Mouse (Mus musculus) midbrain, embryonic 13.5 days (tissue): ENCODE results near the gene Ttc33. TPM values are rescaled to one million over a fixed set of nuclear protein-coding genes. Genes with fewer than 3 reads are reported as not detected.
"Not testable (repeated sequence)": the region's sequence is repeated elsewhere in the genome, so short reads cannot be mapped to it uniquely, and the experiment has no call there.

ENCODE experiments used
- ATAC-seq: fragments of 200-750 bp; cut with Nextera tagmentation; 2 replicates; pipeline ENCODE4 v1.8.0; 2017; ENCODE audit warnings: mild to moderate bottlenecking, moderate TSS enrichment, moderate library complexity
- H3K27ac ChIP-seq: fragments of 300-500 bp; sonication (generic); 2 replicates; pipeline ENCODE4 v1.5.1; 2015; ENCODE audit warnings: inconsistent platforms, mild to moderate bottlenecking, moderate library complexity
- H3K27me3 ChIP-seq: fragments of 300-500 bp; sonication (generic); 2 replicates; pipeline ENCODE4 v1.6.1; 2015; ENCODE audit warnings: mild to moderate bottlenecking, inconsistent platforms
- H3K36me3 ChIP-seq: fragments of 300-500 bp; sonication (generic); 2 replicates; pipeline ENCODE4 v1.6.1; 2015; ENCODE audit warnings: mild to moderate bottlenecking, inconsistent platforms
- H3K4me1 ChIP-seq: fragments of 300-500 bp; sonication (generic); replicated peaks from 2 replicates; pipeline ENCODE4 v1.6.1; 2015; ENCODE audit warnings: inconsistent platforms
- H3K4me2 ChIP-seq: fragments of 300-500 bp; sonication (generic); replicated peaks from 2 replicates; pipeline ENCODE4 v1.6.1; 2015; ENCODE audit warnings: moderate library complexity, mild to moderate bottlenecking, inconsistent platforms
- H3K4me3 ChIP-seq: fragments of 300-500 bp; sonication (generic); replicated peaks from 2 replicates; pipeline ENCODE4 v1.5.1; 2015; ENCODE audit warnings: mild to moderate bottlenecking, inconsistent platforms
- H3K9ac ChIP-seq: fragments of 300-500 bp; sonication (generic); replicated peaks from 2 replicates; pipeline ENCODE4 v1.6.1; 2015; ENCODE audit warnings: mild to moderate bottlenecking, inconsistent platforms
- H3K9me3 ChIP-seq: fragments of 300-500 bp; sonication (generic); 2 replicates; pipeline ENCODE4 v1.6.1; 2016; ENCODE audit warnings: mild to moderate bottlenecking, inconsistent platforms
- WGBS: fragments of 180-500 bp; shearing (Covaris S2); methylation state at CpG from one replicate; pipeline ENCODE4 v1.1.7; 2015; 5-methylcytosine and 5-hydroxymethylcytosine counted together
- polyA plus RNA-seq: library from polyadenylated mRNA; unstranded; fragments of >200 nt; fragmentation: Nextera tagmentation; extraction: Ambion mirVana; gene quantifications from 2 replicates; pipeline ENCODE4 v1.2.1, GENCODE M21; 2015

Gene Ttc33
- polyA plus RNA-seq, 1 experiment from 2014 or later = 59.7 TPM

DNA sequence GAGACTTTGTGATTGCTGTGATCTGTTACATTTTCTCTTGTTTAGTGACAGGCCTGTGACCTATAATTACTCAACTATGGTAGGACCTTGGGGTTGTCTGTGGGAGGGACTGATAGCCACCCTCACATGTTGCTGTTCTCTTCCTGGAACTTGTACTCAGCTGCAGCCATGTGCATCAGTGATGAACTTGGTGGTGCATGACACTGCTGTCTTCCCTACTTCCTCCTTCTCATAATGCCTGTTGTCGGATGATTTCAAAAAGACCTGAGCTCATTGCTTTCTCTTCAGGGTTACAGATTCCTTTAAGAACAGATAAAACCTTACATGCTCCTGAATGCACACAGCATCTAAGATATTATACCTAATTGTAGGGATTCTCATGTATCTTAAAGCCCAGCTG lies 2.7 kb downstream of the Ttc33 start:
- WGBS = 91% methylated on average over 1 of the region's 1 CpGs
- no peak for ATAC-seq

GRCm38 (mm10) chr15:5189504-5190093 lies 4.3 kb downstream of the Ttc33 start:
- Histone ChIP-seq H3K27me3 (no peaks in the 10 kb centered on the region), H3K9ac (no peak overlapping the region), H3K4me2 (no peak overlapping the region), H3K27ac (no peak overlapping the region), H3K4me3 (no peak overlapping the region), H3K36me3 (peaks cover 12% of the 10 kb centered on the region), H3K9me3 (no peaks in the 10 kb centered on the region), H3K4me1 (peaks cover 16% of the 10 kb centered on the region)
- 80% methylated on average over 10 of the region's 10 CpGs for WGBS
- ATAC-seq = no peak

More for the DNA sequence above, 2.7 kb downstream of the Ttc33 start:
- no peaks in the 10 kb centered on the region for H3K9me3 ChIP-seq
- H3K4me3 ChIP-seq = no peak overlapping the region
- no peaks in the 10 kb centered on the region for H3K27me3 ChIP-seq
- no peak overlapping the region for H3K4me2 ChIP-seq
- peaks cover 22% of the 10 kb centered on the region for H3K4me1 ChIP-seq
- H3K36me3 ChIP-seq = peaks cover 12% of the 10 kb centered on the region
- H3K27ac ChIP-seq = no peak overlapping the region
- H3K9ac ChIP-seq = no peak overlapping the region

DNA sequence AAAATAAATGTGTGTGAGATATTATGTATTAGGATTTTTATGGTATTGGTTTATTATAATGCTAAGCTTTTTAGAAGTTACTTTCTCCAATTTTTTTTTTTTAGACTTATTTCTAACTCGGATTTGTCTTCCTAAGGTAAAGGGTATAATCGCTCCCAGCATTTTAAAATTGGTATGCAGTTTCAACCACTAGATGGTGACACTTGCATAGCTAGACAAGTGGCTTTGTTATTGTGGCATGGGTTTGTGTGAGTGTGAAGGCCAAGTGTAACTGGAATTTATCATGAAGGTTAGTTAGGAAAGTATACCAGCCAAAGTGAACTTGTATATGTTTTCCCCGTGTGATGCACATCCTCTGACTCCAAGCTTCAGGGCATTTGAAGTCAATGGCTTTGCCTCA lies 8.5 kb downstream of the Ttc33 start:
- Histone ChIP-seq H3K9ac (no peak overlapping the region), H3K36me3 (peaks cover 14% of the 10 kb centered on the region), H3K9me3 (no peaks in the 10 kb centered on the region), H3K27me3 (no peaks in the 10 kb centered on the region), H3K4me2 (no peak overlapping the region), H3K27ac (no peak overlapping the region), H3K4me1 (no peaks in the 10 kb centered on the region; the same call in 1 of the 2 replicates), H3K4me3 (no peak overlapping the region)
- 81% methylated on average over 3 of the region's 3 CpGs for WGBS
- no peak for ATAC-seq

DNA sequence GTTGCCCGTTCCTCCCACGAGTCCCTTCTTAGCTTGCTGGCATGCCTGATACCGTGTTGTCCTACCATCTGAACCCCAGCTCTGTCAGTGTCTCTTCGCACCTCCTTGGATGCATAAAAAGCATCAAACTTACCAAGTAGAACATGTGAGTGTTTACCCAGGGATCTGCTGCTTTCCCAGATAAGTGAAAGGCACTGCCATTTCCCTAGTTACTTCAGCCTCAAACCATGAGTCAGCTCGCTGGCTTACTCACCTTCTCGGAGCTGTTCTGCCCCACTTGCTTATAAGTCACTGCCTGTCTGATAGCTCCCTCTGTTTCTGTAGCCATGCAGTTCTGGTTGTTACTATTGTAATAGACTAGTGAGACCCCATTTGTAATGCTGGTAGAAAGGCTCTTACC lies 9.1 kb downstream of the Ttc33 start:
- 90% methylated on average over 6 of the region's 6 CpGs for WGBS
- H3K36me3 ChIP-seq = peaks cover 14% of the 10 kb centered on the region
- no peak overlapping the region for H3K9ac ChIP-seq
- H3K4me3 ChIP-seq = no peak overlapping the region
- H3K27me3 ChIP-seq = no peaks in the 10 kb centered on the region
- ATAC-seq = no peak
- no peak overlapping the region for H3K27ac ChIP-seq
- H3K4me1 ChIP-seq = no peaks in the 10 kb centered on the region; the same call in 1 of the 2 replicates
- H3K9me3 ChIP-seq = no peaks in the 10 kb centered on the region
- no peak overlapping the region for H3K4me2 ChIP-seq

- no peak for ATAC-seq
- WGBS = 95% methylated on average over 9 of the region's 9 CpGs
- no peak overlapping the region for H3K4me2 ChIP-seq
Measured at GRCm38 (mm10) chr15:5194931-5195330, 9.6 kb downstream of the Ttc33 start.

DNA sequence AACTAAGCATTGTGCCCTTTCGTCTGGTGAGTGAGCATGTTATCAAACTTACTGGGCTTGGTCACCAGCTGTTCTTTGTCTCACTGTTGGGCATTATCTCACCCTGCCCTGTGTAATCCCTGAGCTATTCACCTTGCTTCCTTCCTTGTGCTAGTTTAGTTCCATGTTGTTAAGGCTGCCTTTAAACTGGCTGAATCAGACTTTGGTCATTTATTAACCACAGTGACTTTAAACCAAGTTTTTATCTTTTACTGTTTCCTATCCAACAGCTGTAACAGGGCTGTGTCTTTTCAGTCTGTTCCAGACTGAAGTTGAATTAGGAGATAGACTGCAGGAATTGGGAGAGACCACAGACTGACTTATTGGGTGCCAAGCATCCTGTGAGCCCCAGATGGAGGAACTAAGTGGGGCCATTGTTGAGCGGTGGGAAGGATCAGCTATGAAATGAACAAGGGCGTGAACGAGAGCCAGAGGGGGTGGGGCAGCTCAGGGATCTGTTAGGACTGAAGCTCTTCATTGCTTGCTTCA lies 10.7 kb downstream of the Ttc33 start:
- no peaks in the 10 kb centered on the region for H3K27me3 ChIP-seq
- H3K36me3 ChIP-seq = peaks cover 15% of the 10 kb centered on the region
- no peak overlapping the region for H3K27ac ChIP-seq
- H3K9me3 ChIP-seq = no peaks in the 10 kb centered on the region
- no peak overlapping the region for H3K4me3 ChIP-seq
- ATAC-seq = no peak
- H3K9ac ChIP-seq = no peak overlapping the region
- H3K4me1 ChIP-seq = no peaks in the 10 kb centered on the region; the same call in 1 of the 2 replicates
- no peak overlapping the region for H3K4me2 ChIP-seq
- 76% methylated on average over 4 of the region's 4 CpGs for WGBS

More at GRCm38 (mm10) chr15:5194931-5195330, 9.6 kb downstream of the Ttc33 start:
- Histone ChIP-seq H3K36me3 (peaks cover 16% of the 10 kb centered on the region), H3K27ac (no peak overlapping the region), H3K27me3 (no peaks in the 10 kb centered on the region), H3K9me3 (no peaks in the 10 kb centered on the region), H3K4me3 (no peak overlapping the region), H3K9ac (no peak overlapping the region), H3K4me1 (no peaks in the 10 kb centered on the region; the same call in 1 of the 2 replicates)

DNA sequence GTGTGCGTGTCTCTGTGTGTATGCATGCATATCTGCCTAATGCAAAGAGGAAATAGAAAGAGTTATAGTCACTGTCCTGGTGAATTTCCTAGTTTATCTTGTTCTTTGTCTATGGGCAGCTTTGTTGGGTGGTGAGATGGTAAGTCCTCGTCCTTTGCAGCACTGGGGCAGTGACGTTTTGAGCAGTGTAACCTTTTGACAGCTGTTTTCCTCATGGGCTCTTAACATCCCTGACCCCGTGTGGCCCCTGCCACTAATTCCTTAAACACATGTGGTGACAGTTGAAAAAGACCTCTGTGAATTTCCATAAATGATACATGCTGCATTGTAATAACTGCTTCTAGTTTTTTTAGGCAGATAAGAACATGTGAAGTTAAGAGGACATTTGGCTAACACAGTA lies 11.4 kb downstream of the Ttc33 start:
- Histone ChIP-seq H3K36me3 (peaks cover 14% of the 10 kb centered on the region), H3K4me1 (no peaks in the 10 kb centered on the region; the same call in 1 of the 2 replicates), H3K27me3 (no peaks in the 10 kb centered on the region), H3K9me3 (no peaks in the 10 kb centered on the region), H3K4me2 (no peak overlapping the region), H3K9ac (no peak overlapping the region), H3K4me3 (no peak overlapping the region), H3K27ac (no peak overlapping the region)
- 76% methylated on average over 4 of the region's 4 CpGs for WGBS
- ATAC-seq = no peak

DNA sequence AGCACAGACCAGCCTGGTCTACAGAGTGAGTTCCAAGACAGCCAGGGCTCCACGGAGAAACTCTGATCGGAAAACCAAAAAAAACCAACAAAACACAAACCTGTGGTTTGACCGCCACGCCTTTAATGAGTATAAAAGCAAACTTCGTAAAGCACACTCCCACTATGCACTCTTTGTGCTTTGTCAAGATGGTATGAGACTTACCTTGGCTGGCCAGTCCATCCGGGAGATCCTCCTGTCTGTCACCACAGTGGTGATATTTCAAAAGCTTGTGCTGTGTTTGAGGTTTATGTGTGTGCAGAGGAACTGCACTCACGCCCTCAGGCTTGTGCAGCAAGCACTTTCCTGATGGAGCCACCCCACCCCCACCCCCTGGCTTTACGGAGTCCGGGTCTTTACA lies 19.9 kb downstream of the Ttc33 start:
- no peak overlapping the region for H3K27ac ChIP-seq
- ATAC-seq = no peak
- 0 out of 2 replicates have a peak, but pooled peaks cover 5% of the 10 kb centered on the region for H3K36me3 ChIP-seq
- WGBS = 94% methylated on average over 9 of the region's 9 CpGs
- H3K4me3 ChIP-seq = no peak overlapping the region
- no peaks in the 10 kb centered on the region for H3K9me3 ChIP-seq
- no peaks in the 10 kb centered on the region for H3K4me1 ChIP-seq
- H3K4me2 ChIP-seq = no peak overlapping the region
- H3K9ac ChIP-seq = no peak overlapping the region
- no peaks in the 10 kb centered on the region for H3K27me3 ChIP-seq

- H3K36me3 ChIP-seq = peaks cover 11% of the 10 kb centered on the region
- H3K4me1 ChIP-seq = no peaks in the 10 kb centered on the region
- ATAC-seq = no peak
- H3K9ac ChIP-seq = no peak overlapping the region
- WGBS = 99% methylated on average over 3 of the region's 3 CpGs
- H3K27ac ChIP-seq = no peak overlapping the region
- no peak overlapping the region for H3K4me2 ChIP-seq
- H3K4me3 ChIP-seq = no peak overlapping the region
- H3K9me3 ChIP-seq = no peaks in the 10 kb centered on the region
- H3K27me3 ChIP-seq = no peaks in the 10 kb centered on the region
Measured at GRCm38 (mm10) chr15:5209116-5209515, 23.8 kb downstream of the Ttc33 start.

- ATAC-seq = no peak
- H3K9ac ChIP-seq = no peak overlapping the region
Measured at GRCm38 (mm10) chr15:5220491-5220890, 35.2 kb downstream of the Ttc33 start.

DNA sequence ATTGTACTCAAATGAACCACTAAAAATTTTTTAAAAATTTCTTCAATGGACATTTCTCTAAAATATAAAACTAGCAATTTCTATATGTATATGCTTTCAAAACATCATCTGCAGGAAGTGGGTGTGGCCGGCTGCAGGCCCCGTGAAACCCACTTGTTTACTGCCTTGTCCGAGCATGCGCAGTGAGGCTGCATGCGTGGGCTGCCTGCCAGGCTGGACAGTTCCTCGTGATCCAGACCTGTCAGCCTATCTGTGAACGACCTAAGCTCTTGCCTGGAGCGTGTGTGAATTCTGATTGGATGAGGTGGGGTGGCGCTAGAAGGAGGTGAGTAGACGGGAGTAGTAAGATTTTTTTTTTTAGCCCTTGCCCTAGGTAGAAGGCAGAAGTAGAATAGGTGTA lies 45.4 kb downstream of the Ttc33 start:
- not testable (repeated sequence) for H3K27me3 ChIP-seq, H3K4me2 ChIP-seq, H3K4me3 ChIP-seq, ATAC-seq, H3K36me3 ChIP-seq, H3K27ac ChIP-seq, H3K4me1 ChIP-seq, H3K9ac ChIP-seq, H3K9me3 ChIP-seq
- 83% methylated on average over 10 of the region's 10 CpGs for WGBS

More at GRCm38 (mm10) chr15:5220491-5220890, 35.2 kb downstream of the Ttc33 start:
- Histone ChIP-seq H3K9me3 (no peaks in the 10 kb centered on the region), H3K27me3 (no peaks in the 10 kb centered on the region), H3K4me1 (no peaks in the 10 kb centered on the region), H3K4me3 (no peak overlapping the region), H3K36me3 (peaks cover 9% of the 10 kb centered on the region; the same call in 1 of the 2 replicates), H3K4me2 (no peak overlapping the region), H3K27ac (no peak overlapping the region)
- WGBS = 87% methylated on average over 6 of the region's 6 CpGs

GRCm38 (mm10) chr15:5234659-5235058 lies 49.3 kb downstream of the Ttc33 start:
- no peak for ATAC-seq
- H3K4me3 ChIP-seq = no peak overlapping the region
- H3K4me1 ChIP-seq = no peaks in the 10 kb centered on the region
- no peak overlapping the region for H3K27ac ChIP-seq
- no peak overlapping the region for H3K4me2 ChIP-seq
- 89% methylated on average over 16 of the region's 16 CpGs for WGBS
- no peaks in the 10 kb centered on the region for H3K36me3 ChIP-seq
- 0 out of 2 replicates have a peak, but pooled peaks cover 2% of the 10 kb centered on the region for H3K27me3 ChIP-seq
- no peak overlapping the region for H3K9ac ChIP-seq
- no peaks in the 10 kb centered on the region for H3K9me3 ChIP-seq

GRCm38 (mm10) chr15:5235527-5235926 lies 50.2 kb downstream of the Ttc33 start:
- Histone ChIP-seq H3K4me1 (no peaks in the 10 kb centered on the region), H3K27ac (no peak overlapping the region), H3K4me2 (no peak overlapping the region), H3K9ac (no peak overlapping the region), H3K4me3 (no peak overlapping the region), H3K36me3 (no peaks in the 10 kb centered on the region), H3K9me3 (no peaks in the 10 kb centered on the region), H3K27me3 (peaks cover 8% of the 10 kb centered on the region)
- ATAC-seq = 0 out of 2 replicates have a peak, but pooled peaks have one; percentile 25
- 55% methylated on average over 8 of the region's 8 CpGs for WGBS
